Mouse (Mus musculus) neural tube, embryonic 11.5 days (tissue): ENCODE measurements around the gene Axin2. TPM values are rescaled to one million over a fixed set of nuclear protein-coding genes. Genes with fewer than 3 reads are reported as not detected.

ENCODE experiments used
- ATAC-seq: fragments of 200-750 bp; cut with Nextera tagmentation; 2 replicates; pipeline ENCODE4 v1.8.0; 2017; ENCODE audit warnings: moderate number of reproducible peaks, mild to moderate bottlenecking, moderate TSS enrichment, moderate library complexity; ENCODE audit not compliant: insufficient read depth, low FRiP score, low TSS enrichment
- DNase-seq: peaks from one replicate; pipeline ENCODE4 v3.0.0-alpha.2; 2015; ENCODE audit warnings: low spot score
- H3K27ac ChIP-seq: fragments of 300-500 bp; sonication (generic); 2 replicates; pipeline ENCODE4 v1.5.1; 2014; ENCODE audit warnings: low read depth, mild to moderate bottlenecking, low read length
- H3K27me3 ChIP-seq: fragments of 300-500 bp; sonication (generic); 2 replicates; pipeline ENCODE4 v1.6.1; 2014; ENCODE audit warnings: mild to moderate bottlenecking, low read length, mixed read lengths; ENCODE audit not compliant: control insufficient read depth, insufficient read depth
- H3K36me3 ChIP-seq: fragments of 300-500 bp; sonication (generic); 2 replicates; pipeline ENCODE4 v1.6.1; 2014; ENCODE audit warnings: mild to moderate bottlenecking, low read length, moderate library complexity, mixed read lengths; ENCODE audit not compliant: control insufficient read depth, insufficient read depth
- H3K4me1 ChIP-seq: fragments of 300-500 bp; sonication (generic); 2 replicates; pipeline ENCODE4 v1.6.1; 2014; ENCODE audit warnings: low read length, mixed read lengths; ENCODE audit not compliant: control insufficient read depth, insufficient read depth
- H3K4me2 ChIP-seq: fragments of 300-500 bp; sonication (generic); 2 replicates; pipeline ENCODE4 v1.6.1; 2014; ENCODE audit warnings: low read depth, mild to moderate bottlenecking, moderate library complexity
- H3K4me3 ChIP-seq: fragments of 300-500 bp; sonication (generic); 2 replicates; pipeline ENCODE4 v1.5.1; 2014; ENCODE audit warnings: low read depth, low read length
- H3K9ac ChIP-seq: fragments of 300-500 bp; sonication (generic); 2 replicates; pipeline ENCODE4 v1.6.1; 2014; ENCODE audit warnings: mild to moderate bottlenecking, low read length
- H3K9me3 ChIP-seq: fragments of 300-500 bp; sonication (generic); 2 replicates; pipeline ENCODE4 v1.6.1; 2016; ENCODE audit warnings: low read length; ENCODE audit not compliant: control insufficient read depth
- WGBS: fragments of 180-500 bp; shearing (Covaris S2); extraction: QIAGEN DNeasy Blood & Tissue Kit; methylation state at CpG from one replicate; pipeline ENCODE4 v1.1.7; 2014; 5-methylcytosine and 5-hydroxymethylcytosine counted together
- polyA plus RNA-seq: library from polyadenylated mRNA; unstranded; fragments of >200 nt; fragmentation: Nextera tagmentation; extraction: Ambion mirVana; gene quantifications from 2 replicates; pipeline ENCODE4 v1.2.1, GENCODE M21; 2014

Gene Axin2
- polyA plus RNA-seq, 1 experiment from 2014 or later = 16.4 TPM

DNA sequence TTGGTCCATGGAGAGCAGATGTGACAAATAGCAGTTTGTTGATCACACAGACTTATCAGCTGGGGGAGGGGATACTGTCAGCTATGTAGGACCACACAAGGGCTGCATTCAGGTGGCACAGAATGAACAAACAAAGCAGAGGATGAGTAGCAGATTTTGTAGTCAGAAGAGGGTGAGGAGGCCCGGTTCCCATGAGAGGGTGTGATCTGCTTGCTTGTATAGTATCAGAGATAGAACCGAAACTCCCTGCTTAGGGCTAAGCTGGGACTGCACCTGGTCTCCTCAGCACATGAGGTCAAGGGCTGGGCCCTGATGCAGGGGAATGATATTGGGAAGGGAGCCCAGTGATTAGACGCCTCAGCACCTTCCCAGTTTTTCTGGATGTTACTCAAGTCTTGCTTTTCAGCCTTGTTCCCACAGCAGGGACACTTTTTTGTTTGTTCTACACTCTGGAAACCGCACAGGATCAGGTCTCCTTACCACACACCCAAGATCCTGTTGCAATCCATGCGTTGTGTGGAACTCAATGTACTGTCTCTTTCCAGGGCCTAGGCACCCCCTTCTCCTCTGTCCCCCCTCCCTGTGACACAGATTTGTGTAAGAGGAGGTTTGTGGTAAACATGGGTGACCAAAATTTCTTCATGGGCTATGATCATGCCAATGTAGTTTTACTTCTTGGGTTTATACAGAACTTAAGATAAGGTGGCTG lies 64.7 kb downstream of the Axin2 start:
- Histone ChIP-seq H3K27ac (no peak overlapping the region), H3K9ac (no peak overlapping the region), H3K4me2 (no peak overlapping the region), H3K4me1 (no peaks in the 10 kb centered on the region), H3K9me3 (no peaks in the 10 kb centered on the region), H3K27me3 (no peaks in the 10 kb centered on the region), H3K4me3 (no peak overlapping the region), H3K36me3 (no peaks in the 10 kb centered on the region)
- 73% methylated on average over 5 of the region's 5 CpGs for WGBS
- DNase-seq = no peak
- ATAC-seq = no peak

DNA sequence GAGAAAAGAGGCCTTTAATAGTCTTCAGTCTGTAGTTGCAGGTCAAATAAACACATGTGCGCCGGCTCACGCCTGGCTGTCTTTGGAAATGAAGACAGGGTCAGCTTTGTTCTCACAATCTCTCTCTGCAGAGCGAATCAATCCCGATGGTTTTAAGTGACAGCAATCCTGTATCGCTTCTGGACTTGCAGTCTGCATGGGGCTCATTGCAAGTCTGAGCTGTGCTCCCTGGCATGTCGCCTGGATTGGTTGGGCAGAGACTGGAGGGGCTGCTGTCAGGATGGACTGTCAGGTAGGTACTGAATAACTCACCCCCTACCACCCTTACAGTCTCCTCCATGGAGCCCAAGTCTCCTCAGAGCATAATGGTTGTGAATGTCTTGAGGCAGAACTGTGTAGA lies 65.7 kb downstream of the Axin2 start:
- Histone ChIP-seq H3K4me3 (no peak overlapping the region), H3K9me3 (no peaks in the 10 kb centered on the region), H3K4me2 (no peak overlapping the region), H3K27ac (no peak overlapping the region), H3K9ac (no peak overlapping the region), H3K36me3 (no peaks in the 10 kb centered on the region), H3K27me3 (no peaks in the 10 kb centered on the region), H3K4me1 (no peaks in the 10 kb centered on the region)
- ATAC-seq (no peak), DNase-seq (no peak)
- 76% methylated on average over 7 of the region's 7 CpGs for WGBS

DNA sequence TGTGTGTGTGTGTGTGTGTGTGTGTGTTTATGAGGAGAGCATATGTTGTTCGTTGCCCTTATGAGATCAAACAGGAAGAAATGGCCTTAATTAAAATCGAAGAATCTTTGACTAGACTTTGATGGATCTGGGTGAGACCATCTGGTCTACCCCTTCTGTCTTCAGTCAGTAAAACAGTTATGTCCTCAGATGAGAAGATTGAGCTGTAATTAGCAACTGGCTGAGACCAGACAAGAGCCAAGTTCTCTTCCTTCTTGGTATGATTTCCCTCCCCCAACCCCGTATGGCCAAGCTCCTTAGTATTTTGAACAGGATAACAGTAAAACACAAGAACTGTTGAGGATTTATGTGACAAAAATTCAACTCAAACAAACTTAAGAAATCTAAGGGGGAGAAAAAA lies 67.1 kb downstream of the Axin2 start:
- 86% methylated on average over 3 of the region's 3 CpGs for WGBS
- ATAC-seq = no peak
- Histone ChIP-seq H3K9me3 (no peaks in the 10 kb centered on the region), H3K36me3 (no peaks in the 10 kb centered on the region), H3K27me3 (no peaks in the 10 kb centered on the region), H3K4me3 (no peak overlapping the region), H3K4me2 (no peak overlapping the region), H3K4me1 (no peaks in the 10 kb centered on the region), H3K9ac (no peak overlapping the region), H3K27ac (no peak overlapping the region)
- DNase-seq = no peak

DNA sequence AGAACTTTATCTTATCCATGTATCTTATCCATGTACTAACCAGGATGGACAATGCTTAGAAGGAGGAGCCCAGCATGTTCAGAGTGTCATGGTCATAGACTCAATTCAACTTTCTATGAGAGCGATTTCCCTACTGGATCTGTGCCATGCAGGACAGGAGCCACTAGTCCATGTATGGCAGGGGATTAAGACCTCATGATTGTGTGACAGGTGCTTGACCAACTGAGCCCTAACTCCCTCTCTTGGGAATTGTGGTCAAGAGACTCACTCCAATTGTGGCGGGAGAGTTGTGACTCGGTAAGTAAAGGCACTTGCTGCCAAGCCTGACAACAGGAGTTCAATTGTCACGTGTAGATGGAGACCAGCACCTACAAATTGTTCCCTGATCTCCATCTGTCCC lies 67.6 kb downstream of the Axin2 start:
- no peak overlapping the region for H3K9ac ChIP-seq
- no peaks in the 10 kb centered on the region for H3K27me3 ChIP-seq
- no peaks in the 10 kb centered on the region for H3K36me3 ChIP-seq
- no peaks in the 10 kb centered on the region for H3K4me1 ChIP-seq
- H3K27ac ChIP-seq = no peak overlapping the region
- 88% methylated on average over 4 of the region's 4 CpGs for WGBS
- no peaks in the 10 kb centered on the region for H3K9me3 ChIP-seq
- DNase-seq (no peak), ATAC-seq (no peak)
- H3K4me2 ChIP-seq = no peak overlapping the region
- H3K4me3 ChIP-seq = no peak overlapping the region

DNA sequence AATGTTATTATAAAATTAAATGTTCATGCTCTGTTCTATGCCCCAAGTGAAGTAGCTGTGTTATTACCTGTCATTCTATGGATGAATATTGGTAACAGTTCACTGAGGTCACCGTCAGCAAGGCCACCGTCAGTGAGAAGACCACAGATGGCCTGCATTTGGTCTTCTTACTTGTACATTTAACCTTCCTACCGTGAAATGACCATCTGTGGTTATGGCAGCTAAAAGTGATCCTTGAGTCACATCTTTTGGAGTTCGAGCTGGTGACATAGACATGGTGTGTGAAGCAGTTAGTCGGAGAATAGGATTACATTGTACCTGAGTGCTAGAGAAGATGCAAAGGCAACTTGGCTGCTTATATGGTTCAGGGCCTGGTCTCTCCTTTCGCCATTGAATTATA lies 68.1 kb downstream of the Axin2 start:
- WGBS = 83% methylated on average over 6 of the region's 6 CpGs

DNA sequence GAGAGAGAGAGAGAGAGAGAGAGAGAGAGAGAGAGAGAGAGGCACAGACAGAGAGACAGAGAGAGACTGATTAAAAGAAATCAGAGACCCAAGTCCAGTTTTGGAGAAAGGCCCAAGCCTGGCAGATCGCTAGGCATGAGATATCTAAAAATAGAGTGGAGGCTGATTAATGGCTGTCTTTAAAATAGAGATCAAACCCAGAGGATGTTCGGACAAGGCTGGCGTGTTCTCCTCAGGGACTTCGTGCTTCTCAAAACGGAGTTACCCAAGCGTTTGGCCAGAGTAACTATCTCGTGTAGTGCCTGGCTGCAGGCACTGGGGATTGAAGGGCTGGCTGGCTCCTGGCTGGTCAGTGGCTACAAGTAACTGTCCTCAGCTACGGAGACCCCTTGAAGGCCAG lies 69.8 kb downstream of the Axin2 start:
- Histone ChIP-seq H3K36me3 (no peaks in the 10 kb centered on the region), H3K4me1 (no peaks in the 10 kb centered on the region), H3K27ac (no peak overlapping the region), H3K9me3 (no peaks in the 10 kb centered on the region), H3K4me2 (no peak overlapping the region), H3K4me3 (no peak overlapping the region), H3K27me3 (no peaks in the 10 kb centered on the region), H3K9ac (no peak overlapping the region)
- 85% methylated on average over 8 of the region's 8 CpGs for whole genome bisulfite sequencing
- ATAC-seq (no peak), DNase-seq (no peak)

More for the DNA sequence above, 68.1 kb downstream of the Axin2 start:
- Histone ChIP-seq H3K36me3 (no peaks in the 10 kb centered on the region), H3K4me2 (no peak overlapping the region), H3K4me3 (no peak overlapping the region), H3K9ac (no peak overlapping the region), H3K9me3 (no peaks in the 10 kb centered on the region), H3K27me3 (no peaks in the 10 kb centered on the region), H3K27ac (no peak overlapping the region), H3K4me1 (no peaks in the 10 kb centered on the region)
- DNase-seq = no peak
- ATAC-seq = no peak

DNA sequence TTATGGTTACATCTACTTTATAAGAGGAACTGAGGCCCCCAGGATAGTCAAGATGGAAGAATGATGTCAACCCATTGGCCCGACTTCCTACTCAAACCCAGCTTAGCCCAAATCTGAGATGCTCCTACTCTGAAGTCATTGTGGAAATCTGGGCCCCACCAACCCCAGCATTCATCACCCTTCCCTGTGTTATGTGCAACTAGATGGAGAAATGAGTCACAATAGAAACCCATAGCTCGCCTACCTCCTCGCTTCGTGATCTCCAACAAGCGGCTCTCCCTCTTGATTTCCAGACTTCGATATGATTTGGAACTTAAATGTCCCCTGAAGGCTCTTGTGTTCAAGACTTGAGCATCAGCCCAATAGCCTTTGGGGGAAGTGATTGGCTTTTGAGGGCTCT lies 73.3 kb downstream of the Axin2 start:
- Histone ChIP-seq H3K27me3 (no peaks in the 10 kb centered on the region), H3K4me2 (no peak overlapping the region), H3K36me3 (no peaks in the 10 kb centered on the region), H3K4me3 (no peak overlapping the region), H3K4me1 (no peaks in the 10 kb centered on the region), H3K9me3 (no peaks in the 10 kb centered on the region), H3K9ac (no peak overlapping the region), H3K27ac (no peak overlapping the region)
- no peak for DNase-seq
- no peak for ATAC-seq
- 95% methylated on average over 6 of the region's 6 CpGs for WGBS

DNA sequence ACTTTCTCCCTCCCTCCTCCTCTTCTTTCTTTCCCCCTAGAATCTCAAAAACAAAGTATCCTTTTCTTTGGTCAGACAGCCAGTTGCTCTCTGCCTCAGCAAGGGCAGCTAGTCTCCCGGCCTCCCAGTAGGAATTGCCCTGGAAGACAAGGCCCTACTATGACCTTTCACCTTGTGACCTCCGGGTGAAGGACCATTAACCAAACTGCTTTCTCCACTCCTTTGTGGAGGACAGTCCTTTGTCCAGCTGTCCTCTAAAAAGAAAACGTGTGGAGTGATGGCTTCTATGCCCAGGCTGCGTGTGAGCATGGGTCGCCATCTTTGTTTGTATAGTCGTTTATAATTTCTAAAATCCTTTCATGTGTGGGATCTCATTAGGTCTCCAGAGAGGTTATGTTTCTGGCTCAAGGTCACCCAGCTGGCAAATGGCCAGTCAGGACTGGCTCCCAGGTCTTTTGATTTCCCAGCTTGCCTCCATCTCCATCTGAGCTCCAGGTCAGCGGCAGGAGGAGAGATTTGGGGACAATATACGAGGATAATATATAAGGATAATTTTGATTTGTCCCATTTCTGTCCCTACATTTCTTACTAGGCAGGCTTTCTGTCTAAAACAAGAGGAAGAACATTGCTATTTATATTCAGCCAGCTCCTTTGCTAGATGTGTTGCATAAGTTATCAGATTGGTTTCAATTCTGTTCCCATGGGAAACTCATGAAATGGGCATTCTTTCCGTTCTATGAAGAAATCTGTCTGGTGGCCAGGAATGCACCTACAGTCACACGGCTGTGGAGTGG lies 75.2 kb downstream of the Axin2 start:
- no peaks in the 10 kb centered on the region for H3K36me3 ChIP-seq
- DNase-seq = peak; percentile 27
- H3K4me1 ChIP-seq = no peaks in the 10 kb centered on the region
- no peak overlapping the region for H3K4me3 ChIP-seq
- WGBS = 23% methylated on average over 10 of the region's 10 CpGs
- no peak for ATAC-seq
- no peak overlapping the region for H3K4me2 ChIP-seq
- H3K27ac ChIP-seq = no peak overlapping the region
- H3K9ac ChIP-seq = no peak overlapping the region
- H3K27me3 ChIP-seq = no peaks in the 10 kb centered on the region
- no peaks in the 10 kb centered on the region for H3K9me3 ChIP-seq

DNA sequence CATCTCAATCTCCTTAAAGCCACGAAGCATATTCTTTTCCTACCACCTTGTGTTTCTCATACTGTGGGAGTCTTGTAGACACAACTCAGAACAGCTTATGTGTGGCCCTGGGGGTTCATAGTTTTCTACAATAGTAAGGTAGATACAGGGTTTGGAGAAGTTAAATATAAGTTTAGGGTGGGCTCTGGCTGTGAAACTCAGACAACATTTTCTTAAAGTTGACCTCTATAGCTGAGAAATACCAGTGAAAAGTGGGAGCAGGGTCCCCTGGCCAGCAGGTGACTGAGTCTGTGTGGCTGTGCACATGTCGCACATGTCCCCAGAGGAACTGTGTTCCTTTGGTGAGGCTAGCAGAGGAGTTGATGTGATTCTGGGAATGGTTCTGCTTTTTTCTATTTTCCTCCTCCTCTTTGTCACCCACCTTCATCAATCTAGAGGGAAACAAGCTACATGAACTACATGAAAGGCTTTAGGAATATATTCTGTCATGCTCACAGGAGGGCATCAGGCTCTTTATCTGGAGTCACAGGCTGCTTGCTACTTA lies 75.9 kb downstream of the Axin2 start:
- H3K9ac ChIP-seq = no peak overlapping the region
- H3K27ac ChIP-seq = no peak overlapping the region
- no peaks in the 10 kb centered on the region for H3K27me3 ChIP-seq
- DNase-seq (no peak), ATAC-seq (no peak)
- H3K4me2 ChIP-seq = no peak overlapping the region
- no peaks in the 10 kb centered on the region for H3K36me3 ChIP-seq
- no peaks in the 10 kb centered on the region for H3K9me3 ChIP-seq
- no peaks in the 10 kb centered on the region for H3K4me1 ChIP-seq
- WGBS = 64% methylated on average over 2 of the region's 2 CpGs
- H3K4me3 ChIP-seq = no peak overlapping the region
